Mouse (Mus musculus): Measurements from ENCODE around the gene Pla2g12a. TPM values are rescaled to one million over a fixed set of nuclear protein-coding genes. Genes with fewer than 3 reads are reported as not detected.

The Pla2g12a gene
- polyA plus RNA-seq, 1 experiment from 2014 or later = 29.1 TPM

GRCm38 (mm10) chr3:129838017-129838416 is 40.4 kb upstream of the Pla2g12a start:
- Histone ChIP-seq H3K4me3 (ENCODE audit: low read depth, low read length) (no peak overlapping the region), H3K4me1 (replicated peaks; ENCODE audit: control insufficient read depth, insufficient read depth, low read length) (no peaks in the 10 kb centered on the region), H3K27ac (ENCODE audit: low read depth, low read length) (no peak overlapping the region), H3K4me2 (replicated peaks; ENCODE audit: low read depth) (peak overlapping the region; percentile 43; the same call in 1 of the 2 replicates), H3K9ac (ENCODE audit: low read depth, low read length) (no peak overlapping the region), H3K9me3 (ENCODE audit: control insufficient read depth) (no peaks in the 10 kb centered on the region), H3K27me3 (replicated peaks; ENCODE audit: control insufficient read depth, insufficient read depth, low read length) (no peaks in the 10 kb centered on the region), H3K36me3 (ENCODE audit: control insufficient read depth, insufficient read depth) (no peaks in the 10 kb centered on the region)
- ATAC-seq = no peak
- 40% methylated on average over 7 of the region's 7 CpGs for WGBS
- TF ChIP-seq CTCF (IDR thresholded peaks at IDR 0.05; ENCODE audit: low read depth) = no peak

DNA sequence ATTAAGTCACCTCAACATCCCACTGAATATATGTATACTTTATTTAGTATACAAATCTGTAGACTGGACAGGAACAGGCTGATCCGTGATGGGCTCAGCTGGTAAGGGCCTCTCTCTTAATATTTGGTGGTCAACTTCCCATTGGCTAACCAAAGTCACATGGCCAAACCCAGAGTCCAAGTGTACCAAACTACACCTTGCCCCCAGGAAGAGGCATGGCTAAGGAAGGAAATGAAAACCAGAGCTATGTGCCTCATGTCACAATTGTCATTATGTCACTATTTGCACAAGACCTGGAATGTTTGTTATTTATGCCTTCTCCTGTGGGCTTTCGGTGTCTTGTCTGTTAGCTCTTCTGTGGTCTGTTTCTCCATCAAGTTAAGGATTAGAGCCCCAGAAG is 32.5 kb upstream of the Pla2g12a start:
- Histone ChIP-seq H3K27ac (ENCODE audit: low read depth, low read length) (no peak overlapping the region), H3K9ac (ENCODE audit: low read depth, low read length) (no peak overlapping the region), H3K36me3 (ENCODE audit: control insufficient read depth, insufficient read depth) (no peaks in the 10 kb centered on the region), H3K4me3 (ENCODE audit: low read depth, low read length) (no peak overlapping the region), H3K4me2 (replicated peaks; ENCODE audit: low read depth) (no peak overlapping the region), H3K27me3 (replicated peaks; ENCODE audit: control insufficient read depth, insufficient read depth, low read length) (no peaks in the 10 kb centered on the region), H3K4me1 (replicated peaks; ENCODE audit: control insufficient read depth, insufficient read depth, low read length) (no peaks in the 10 kb centered on the region), H3K9me3 (ENCODE audit: control insufficient read depth) (no peaks in the 10 kb centered on the region)
- 69% methylated on average over 2 of the region's 2 CpGs for WGBS
- no peak for TF ChIP-seq CTCF (IDR thresholded peaks at IDR 0.05; ENCODE audit: low read depth)
- ATAC-seq = no peak

- Histone ChIP-seq H3K27me3 (replicated peaks; ENCODE audit: control insufficient read depth, insufficient read depth, low read length) (no peaks in the 10 kb centered on the region), H3K9ac (ENCODE audit: low read depth, low read length) (no peak overlapping the region), H3K27ac (ENCODE audit: low read depth, low read length) (no peak overlapping the region), H3K4me3 (ENCODE audit: low read depth, low read length) (no peak overlapping the region), H3K4me1 (replicated peaks; ENCODE audit: control insufficient read depth, insufficient read depth, low read length) (no peaks in the 10 kb centered on the region), H3K9me3 (ENCODE audit: control insufficient read depth) (no peaks in the 10 kb centered on the region), H3K36me3 (ENCODE audit: control insufficient read depth, insufficient read depth) (no peaks in the 10 kb centered on the region), H3K4me2 (replicated peaks; ENCODE audit: low read depth) (no peak overlapping the region)
- ATAC-seq = no peak
- 76% methylated on average over 7 of the region's 7 CpGs for WGBS
- TF ChIP-seq CTCF (IDR thresholded peaks at IDR 0.05; ENCODE audit: low read depth) = no peak
These were observed 31.6 kb upstream of the Pla2g12a start for GRCm38 (mm10) chr3:129846846-129847245.

DNA sequence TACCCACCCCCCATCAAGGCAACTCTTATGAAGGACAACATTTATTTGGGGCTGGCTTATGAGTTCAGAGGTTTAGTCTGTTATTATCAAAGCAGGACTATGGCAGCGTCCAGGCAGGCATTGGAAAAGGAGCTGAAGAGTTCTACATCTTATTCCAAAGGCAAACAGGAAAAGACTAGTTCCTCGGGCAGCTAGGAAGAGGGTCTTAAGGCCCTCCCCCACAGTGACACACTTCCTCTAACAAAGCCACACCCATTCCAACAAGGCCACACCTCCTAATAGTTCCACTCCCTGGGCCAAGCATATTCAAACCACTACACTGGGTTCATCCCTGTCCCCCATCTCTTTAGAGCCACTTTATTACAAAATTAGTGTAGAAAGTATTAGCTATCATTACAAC is 15.8 kb upstream of the Pla2g12a start:
- H3K4me2 ChIP-seq (replicated peaks; ENCODE audit: low read depth) = no peak overlapping the region
- no peaks in the 10 kb centered on the region for H3K27me3 ChIP-seq (replicated peaks; ENCODE audit: control insufficient read depth, insufficient read depth, low read length)
- ATAC-seq = no peak
- H3K27ac ChIP-seq (ENCODE audit: low read depth, low read length) = no peak overlapping the region
- 0 out of 2 replicates have a peak, but pooled peaks cover 3% of the 10 kb centered on the region for H3K9me3 ChIP-seq (ENCODE audit: control insufficient read depth)
- 0 out of 2 replicates have a peak, but pooled peaks cover 5% of the 10 kb centered on the region for H3K36me3 ChIP-seq (ENCODE audit: control insufficient read depth, insufficient read depth)
- no peak for TF ChIP-seq CTCF (IDR thresholded peaks at IDR 0.05; ENCODE audit: low read depth)
- 69% methylated on average over 2 of the region's 2 CpGs for WGBS
- H3K4me3 ChIP-seq (ENCODE audit: low read depth, low read length) = no peak overlapping the region
- H3K4me1 ChIP-seq (replicated peaks; ENCODE audit: control insufficient read depth, insufficient read depth, low read length) = no peaks in the 10 kb centered on the region
- H3K9ac ChIP-seq (ENCODE audit: low read depth, low read length) = no peak overlapping the region

DNA sequence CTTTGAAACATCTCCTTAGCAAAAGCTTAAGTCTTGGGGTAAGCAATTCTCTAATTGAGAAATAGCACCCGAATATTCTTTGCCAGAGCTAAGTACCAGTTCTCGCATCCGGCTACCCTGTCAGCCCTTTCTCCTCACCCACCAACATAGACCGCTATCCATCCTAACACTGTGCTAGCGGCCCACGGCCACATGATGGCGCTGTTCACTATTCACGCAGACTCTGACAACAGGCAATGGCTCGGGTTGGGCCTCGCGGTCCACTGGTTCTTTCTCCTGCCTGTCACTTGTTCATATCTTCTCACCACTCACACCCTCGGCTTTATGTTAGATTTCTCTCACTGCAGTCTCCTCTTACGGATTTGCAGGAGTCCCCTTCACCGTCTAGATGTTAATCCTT is 14.7 kb upstream of the Pla2g12a start:
- 54% methylated on average over 14 of the region's 14 CpGs for whole genome bisulfite sequencing
- Histone ChIP-seq H3K9me3 (ENCODE audit: control insufficient read depth) (0 out of 2 replicates have a peak, but pooled peaks cover 3% of the 10 kb centered on the region), H3K36me3 (ENCODE audit: control insufficient read depth, insufficient read depth) (0 out of 2 replicates have a peak, but pooled peaks cover 5% of the 10 kb centered on the region), H3K4me2 (replicated peaks; ENCODE audit: low read depth) (no peak overlapping the region), H3K27ac (ENCODE audit: low read depth, low read length) (no peak overlapping the region), H3K27me3 (replicated peaks; ENCODE audit: control insufficient read depth, insufficient read depth, low read length) (no peaks in the 10 kb centered on the region), H3K9ac (ENCODE audit: low read depth, low read length) (no peak overlapping the region), H3K4me3 (ENCODE audit: low read depth, low read length) (no peak overlapping the region), H3K4me1 (replicated peaks; ENCODE audit: control insufficient read depth, insufficient read depth, low read length) (no peaks in the 10 kb centered on the region)
- TF ChIP-seq CTCF (IDR thresholded peaks at IDR 0.05; ENCODE audit: low read depth) = peak; percentile 81
- no peak for ATAC-seq

GRCm38 (mm10) chr3:129877327-129877726 is 1.1 kb upstream of the Pla2g12a start:
- WGBS = 82% methylated on average over 10 of the region's 10 CpGs
- no peak overlapping the region for H3K4me2 ChIP-seq (replicated peaks; ENCODE audit: low read depth)
- no peaks in the 10 kb centered on the region for H3K36me3 ChIP-seq (ENCODE audit: control insufficient read depth, insufficient read depth)
- H3K9ac ChIP-seq (ENCODE audit: low read depth, low read length) = no peak overlapping the region
- H3K4me3 ChIP-seq (ENCODE audit: low read depth, low read length) = no peak overlapping the region
- ATAC-seq = no peak
- TF ChIP-seq CTCF (IDR thresholded peaks at IDR 0.05; ENCODE audit: low read depth) = no peak
- H3K4me1 ChIP-seq (replicated peaks; ENCODE audit: control insufficient read depth, insufficient read depth, low read length) = no peaks in the 10 kb centered on the region
- H3K9me3 ChIP-seq (ENCODE audit: control insufficient read depth) = no peaks in the 10 kb centered on the region
- H3K27ac ChIP-seq (ENCODE audit: low read depth, low read length) = no peak overlapping the region
- no peaks in the 10 kb centered on the region for H3K27me3 ChIP-seq (replicated peaks; ENCODE audit: control insufficient read depth, insufficient read depth, low read length)

All from intestine, postnatal 0 days (tissue).